Mouse (Mus musculus) embryonic facial prominence, embryonic 11.5 days (tissue): ENCODE results near the gene Gdf5. TPM values are rescaled to one million over a fixed set of nuclear protein-coding genes. Genes with fewer than 3 reads are reported as not detected.

Experiments
- ATAC-seq: fragments of 200-750 bp; cut with Nextera tagmentation; replicated peaks from 2 replicates; pipeline ENCODE4 v1.8.0; 2017; ENCODE audit warnings: low read depth; ENCODE audit not compliant: insufficient number of reproducible peaks, low FRiP score, low TSS enrichment
- DNase-seq: peaks from one replicate; pipeline ENCODE4 v3.0.0-alpha.2; 2015; ENCODE audit warnings: low spot score
- H3K27ac ChIP-seq: fragments of 300-500 bp; sonication (generic); replicated peaks from 2 replicates; pipeline ENCODE4 v1.5.1; 2014; ENCODE audit warnings: mild to moderate bottlenecking, low read depth, low read length, control low read depth
- H3K27me3 ChIP-seq: fragments of 300-500 bp; sonication (generic); 2 replicates; pipeline ENCODE4 v1.6.1; 2014; ENCODE audit warnings: mild to moderate bottlenecking, low read length, moderate library complexity, mixed read lengths; ENCODE audit not compliant: control insufficient read depth, insufficient read depth
- H3K36me3 ChIP-seq: fragments of 300-500 bp; sonication (generic); replicated peaks from 2 replicates; pipeline ENCODE4 v1.6.1; 2014; ENCODE audit warnings: low read depth, mild to moderate bottlenecking, low read length, moderate library complexity, mixed read lengths; ENCODE audit not compliant: control insufficient read depth, insufficient read depth
- H3K4me1 ChIP-seq: fragments of 300-500 bp; sonication (generic); 2 replicates; pipeline ENCODE4 v1.6.1; 2014; ENCODE audit warnings: low read length, mixed read lengths; ENCODE audit not compliant: control insufficient read depth, insufficient read depth
- H3K4me2 ChIP-seq: fragments of 300-500 bp; sonication (generic); 2 replicates; pipeline ENCODE4 v1.6.1; 2014; ENCODE audit warnings: low read depth, mild to moderate bottlenecking, control low read depth, low read length, moderate library complexity
- H3K4me3 ChIP-seq: fragments of 300-500 bp; sonication (generic); 2 replicates; pipeline ENCODE4 v1.5.1; 2014; ENCODE audit warnings: low read depth, low read length, control low read depth
- H3K9ac ChIP-seq: fragments of 300-500 bp; sonication (generic); replicated peaks from 2 replicates; pipeline ENCODE4 v1.6.1; 2014; ENCODE audit warnings: mild to moderate bottlenecking, control low read depth, low read length
- H3K9me3 ChIP-seq: fragments of 300-500 bp; sonication (generic); replicated peaks from 2 replicates; pipeline ENCODE4 v1.6.1; 2016; ENCODE audit warnings: mild to moderate bottlenecking, low read length, inconsistent platforms, mixed read lengths; ENCODE audit not compliant: control insufficient read depth
- WGBS: fragments of 180-500 bp; shearing (Covaris S2); extraction: QIAGEN DNeasy Blood & Tissue Kit; methylation state at CpG from one replicate; pipeline ENCODE4 v1.1.7; 2014; 5-methylcytosine and 5-hydroxymethylcytosine counted together
- polyA plus RNA-seq: library from polyadenylated mRNA; unstranded; fragments of >200 nt; fragmentation: Nextera tagmentation; extraction: Ambion mirVana; gene quantifications from 2 replicates; pipeline ENCODE4 v1.2.1, GENCODE M21; 2014

The Gdf5 gene
- polyA plus RNA-seq, 1 experiment from 2014 or later, result 3.2 TPM

DNA sequence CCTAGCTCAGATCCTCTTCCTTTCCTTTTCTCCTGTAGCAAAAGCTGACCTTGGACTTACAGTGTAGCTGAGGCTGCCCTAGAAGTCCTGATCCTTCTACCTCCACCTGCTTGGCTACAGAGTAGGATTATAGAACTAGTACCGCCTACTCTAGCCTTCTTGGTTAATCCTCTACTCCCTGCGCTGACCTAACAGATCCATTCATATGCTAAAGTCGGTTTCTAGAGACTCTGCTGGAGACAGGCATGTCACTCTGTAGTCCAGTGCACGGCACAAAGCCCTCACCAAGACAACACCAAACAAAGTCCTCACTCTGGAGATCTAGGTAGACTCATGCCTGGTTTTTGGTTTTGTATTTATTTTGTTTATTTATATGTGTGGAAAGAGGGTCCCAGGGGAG lies 1.3 kb upstream of the Gdf5 start:
- H3K36me3 ChIP-seq, result no peaks in the 10 kb centered on the region
- WGBS, result 18% methylated on average over 4 of the region's 4 CpGs
- 0 out of 2 replicates have a peak overlapping the region, but pooled peaks have one; percentile 3 for H3K9ac ChIP-seq
- H3K27ac ChIP-seq, result no peak overlapping the region
- H3K4me3 ChIP-seq, result no peak overlapping the region
- H3K27me3 ChIP-seq, result no peaks in the 10 kb centered on the region
- no peak overlapping the region for H3K4me2 ChIP-seq
- H3K4me1 ChIP-seq, result peaks cover 13% of the 10 kb centered on the region; the same call in 1 of the 2 replicates
- DNase-seq (no peak), ATAC-seq (no peak)
- H3K9me3 ChIP-seq, result no peaks in the 10 kb centered on the region

DNA sequence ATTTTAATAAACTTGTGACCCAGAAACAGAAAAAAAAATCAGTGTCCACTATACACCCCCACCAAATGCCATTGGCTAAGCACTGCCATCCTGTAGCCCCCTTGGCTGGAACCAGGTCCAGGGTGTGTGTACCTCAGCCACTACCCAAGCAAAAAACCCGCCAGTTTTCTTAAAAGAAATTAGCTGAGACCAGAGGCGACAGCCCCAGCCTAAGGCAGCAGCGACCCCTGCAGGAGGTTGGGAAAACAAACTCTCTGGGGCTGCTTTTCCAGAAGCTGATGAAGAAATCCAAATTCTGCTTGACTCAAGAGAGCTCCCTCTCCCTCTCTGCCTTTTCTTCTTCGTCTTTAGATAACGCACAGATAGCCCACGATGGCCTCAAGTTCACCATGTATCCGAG lies 902 bp upstream of the Gdf5 start:
- DNase-seq, result peak; percentile 86
- H3K4me2 ChIP-seq, result no peak overlapping the region
- no peaks in the 10 kb centered on the region for H3K36me3 ChIP-seq
- H3K9ac ChIP-seq, result 0 out of 2 replicates have a peak overlapping the region, but pooled peaks have one; percentile 3
- no peak; the same call in 1 of the 2 replicates for ATAC-seq
- no peak overlapping the region for H3K27ac ChIP-seq
- no peaks in the 10 kb centered on the region for H3K9me3 ChIP-seq
- WGBS, result 1% methylated on average over 7 of the region's 7 CpGs
- no peak overlapping the region for H3K4me3 ChIP-seq
- H3K27me3 ChIP-seq, result no peaks in the 10 kb centered on the region
- peaks cover 13% of the 10 kb centered on the region; the same call in 1 of the 2 replicates for H3K4me1 ChIP-seq

DNA sequence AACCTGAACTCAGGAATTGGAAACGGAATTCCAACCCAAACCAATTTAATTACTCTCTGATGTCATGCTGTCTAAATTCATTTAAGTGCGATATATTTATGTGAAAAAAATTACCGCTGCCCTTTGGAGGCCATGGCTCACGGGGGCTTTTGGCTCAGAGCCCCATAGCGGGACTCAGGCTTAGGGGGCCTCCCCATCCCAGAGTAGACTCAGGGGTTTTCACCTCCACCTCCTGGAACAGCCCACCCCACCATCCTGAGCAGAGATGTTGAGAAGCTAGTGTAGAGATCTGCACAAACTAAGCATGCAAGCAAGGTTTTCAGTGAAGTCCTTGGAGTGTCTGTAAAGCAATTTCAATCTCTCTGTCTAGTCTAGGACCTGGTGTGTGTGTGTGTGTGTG lies 413 bp upstream of the Gdf5 start:
- Histone ChIP-seq H3K4me3 (no peak overlapping the region), H3K4me1 (peaks cover 13% of the 10 kb centered on the region; the same call in 1 of the 2 replicates), H3K36me3 (no peaks in the 10 kb centered on the region), H3K27me3 (no peaks in the 10 kb centered on the region), H3K4me2 (no peak overlapping the region), H3K9me3 (no peaks in the 10 kb centered on the region), H3K9ac (no peak overlapping the region), H3K27ac (no peak overlapping the region)
- WGBS, result 45% methylated on average over 5 of the region's 5 CpGs
- DNase-seq, result peak; percentile 61
- ATAC-seq, result no peak

DNA sequence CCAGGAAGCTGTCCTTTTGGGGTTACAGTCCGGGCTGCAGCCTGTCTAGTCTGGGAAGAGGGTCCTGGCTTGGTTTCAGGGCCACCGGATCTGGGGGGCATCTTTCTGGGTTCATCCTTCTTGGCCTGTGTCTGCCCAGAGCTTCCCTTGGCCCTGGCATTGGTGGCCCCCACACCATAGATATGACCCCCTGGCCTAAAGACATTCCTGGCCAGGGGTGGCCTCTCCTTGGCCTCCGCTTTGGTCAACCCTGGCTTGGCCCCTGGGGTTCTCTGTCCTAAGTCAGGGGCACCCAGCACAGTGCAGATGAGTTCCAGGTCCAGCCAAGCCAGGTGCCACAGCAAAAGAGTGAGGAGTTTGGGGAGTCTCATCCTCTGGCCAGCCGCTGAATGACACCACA lies 482 bp downstream of the Gdf5 start:
- peaks cover 10% of the 10 kb centered on the region; the same call in 1 of the 2 replicates for H3K4me1 ChIP-seq
- H3K36me3 ChIP-seq, result no peaks in the 10 kb centered on the region
- H3K9ac ChIP-seq, result no peak overlapping the region
- 0 out of 2 replicates have a peak overlapping the region, but pooled peaks have one; percentile 47 for H3K27ac ChIP-seq
- ATAC-seq, result no peak
- no peaks in the 10 kb centered on the region for H3K9me3 ChIP-seq
- H3K4me2 ChIP-seq, result peak overlapping the region; percentile 17; the same call in 1 of the 2 replicates
- no peaks in the 10 kb centered on the region for H3K27me3 ChIP-seq
- H3K4me3 ChIP-seq, result no peak overlapping the region
- no peak for DNase-seq
- 77% methylated on average over 4 of the region's 4 CpGs for WGBS

DNA sequence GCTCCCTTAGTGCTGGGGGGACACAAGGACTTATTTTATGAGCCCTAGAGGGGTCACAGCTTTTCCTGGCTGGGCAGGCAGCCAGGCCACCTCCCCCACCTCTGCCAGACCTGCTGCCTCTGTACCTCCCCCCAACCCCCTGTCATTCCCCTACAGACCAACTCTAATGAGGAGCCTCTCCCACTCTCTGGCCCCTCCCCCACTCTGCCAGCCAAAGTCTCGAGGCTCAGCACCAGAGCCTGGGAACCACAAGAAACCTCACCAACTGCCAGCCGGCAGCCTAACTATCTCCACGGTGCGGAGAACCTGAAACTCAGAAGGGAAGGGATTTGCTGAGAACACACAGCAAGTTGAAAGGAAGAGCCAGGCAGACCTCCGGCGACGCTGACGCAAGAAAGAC lies 1.7 kb downstream of the Gdf5 start:
- H3K9me3 ChIP-seq, result no peaks in the 10 kb centered on the region
- H3K4me2 ChIP-seq, result peak overlapping the region; percentile 28
- H3K36me3 ChIP-seq, result no peaks in the 10 kb centered on the region
- no peak overlapping the region for H3K27ac ChIP-seq
- H3K9ac ChIP-seq, result no peak overlapping the region; the same call in 1 of the 2 replicates
- ATAC-seq (no peak), DNase-seq (peak; percentile 62)
- no peak overlapping the region for H3K4me3 ChIP-seq
- H3K27me3 ChIP-seq, result no peaks in the 10 kb centered on the region
- WGBS, result 1% methylated on average over 8 of the region's 8 CpGs
- peaks cover 3% of the 10 kb centered on the region; the same call in 1 of the 2 replicates for H3K4me1 ChIP-seq

DNA sequence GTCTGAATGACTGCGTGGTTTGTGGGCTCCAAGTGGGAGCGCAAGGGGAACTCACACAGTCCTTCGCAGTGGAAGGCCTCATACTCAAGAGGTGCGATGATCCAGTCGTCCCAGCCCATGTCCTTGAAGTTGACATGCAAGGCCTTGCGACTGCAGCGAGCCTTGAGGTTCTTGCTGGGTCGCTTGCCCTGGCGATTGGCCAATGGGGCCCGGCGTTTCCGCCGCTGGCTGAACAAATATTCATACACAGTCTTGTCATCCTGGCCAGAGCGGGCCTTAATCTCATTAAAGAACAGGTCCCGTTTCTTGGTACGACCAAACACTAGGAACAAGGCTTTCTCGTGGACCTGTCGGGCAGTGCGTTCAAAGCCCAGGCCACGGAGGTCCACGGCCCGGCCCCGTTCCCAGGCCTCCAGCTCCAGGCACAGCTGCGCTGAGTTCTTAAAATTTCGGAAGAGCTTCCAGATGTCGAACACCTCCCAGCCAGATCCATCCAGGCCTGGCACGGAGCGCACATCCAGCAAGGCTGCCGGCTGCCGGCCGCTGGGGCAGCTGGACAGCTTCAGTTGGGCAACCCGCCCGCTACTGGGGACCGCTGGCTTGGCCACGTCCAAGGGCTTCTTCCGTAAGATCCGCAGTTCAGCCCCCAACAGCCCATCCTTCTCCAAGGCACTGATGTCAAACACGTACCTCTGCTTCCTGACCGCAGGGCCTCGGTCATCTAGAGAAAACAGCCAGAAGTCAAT lies 3.3 kb downstream of the Gdf5 start:
- Histone ChIP-seq H3K9ac (no peak overlapping the region), H3K27ac (no peak overlapping the region), H3K4me2 (no peak overlapping the region), H3K27me3 (no peaks in the 10 kb centered on the region), H3K9me3 (no peaks in the 10 kb centered on the region), H3K4me3 (no peak overlapping the region), H3K36me3 (no peaks in the 10 kb centered on the region), H3K4me1 (peaks cover 3% of the 10 kb centered on the region; the same call in 1 of the 2 replicates)
- ATAC-seq (no peak), DNase-seq (no peak)
- WGBS, result 79% methylated on average over 40 of the region's 40 CpGs

DNA sequence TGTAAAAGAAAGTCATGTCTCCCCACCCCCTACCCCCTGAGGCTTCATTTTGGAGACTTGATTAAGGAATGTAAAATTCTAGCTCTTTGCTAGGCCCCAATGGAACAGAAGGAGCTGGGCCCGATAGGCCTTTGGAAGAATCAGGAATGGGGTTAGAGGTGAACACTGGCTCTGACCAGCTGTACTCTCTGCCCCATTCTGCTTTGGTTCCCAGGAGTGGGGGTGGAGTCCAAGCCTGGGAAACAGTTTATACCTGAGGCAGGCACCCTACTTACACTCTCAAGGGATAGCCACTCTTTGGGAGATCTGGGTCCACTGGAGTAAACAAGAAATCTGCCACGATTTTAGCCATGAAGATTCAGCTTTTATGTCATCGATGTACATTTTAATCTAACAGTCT lies 4.5 kb downstream of the Gdf5 start, which contains the start of gene Gm15557:
Gene Gm15557, plus strand, starts transcription at position 48 of the 400 bp plus-strand sequence.
- Histone ChIP-seq H3K9me3 (no peaks in the 10 kb centered on the region), H3K27me3 (no peaks in the 10 kb centered on the region), H3K4me2 (no peak within 1 kb of the TSS), H3K36me3 (no peaks in the 10 kb centered on the region), H3K4me3 (no peak within 1 kb of the TSS), H3K4me1 (peaks cover 3% of the 10 kb centered on the region; the same call in 1 of the 2 replicates), H3K27ac (no peak within 1 kb of the TSS), H3K9ac (no peak within 1 kb of the TSS)
- ATAC-seq (no peak), DNase-seq (no peak)
- 82% methylated on average over 3 of the region's 3 CpGs for WGBS

DNA sequence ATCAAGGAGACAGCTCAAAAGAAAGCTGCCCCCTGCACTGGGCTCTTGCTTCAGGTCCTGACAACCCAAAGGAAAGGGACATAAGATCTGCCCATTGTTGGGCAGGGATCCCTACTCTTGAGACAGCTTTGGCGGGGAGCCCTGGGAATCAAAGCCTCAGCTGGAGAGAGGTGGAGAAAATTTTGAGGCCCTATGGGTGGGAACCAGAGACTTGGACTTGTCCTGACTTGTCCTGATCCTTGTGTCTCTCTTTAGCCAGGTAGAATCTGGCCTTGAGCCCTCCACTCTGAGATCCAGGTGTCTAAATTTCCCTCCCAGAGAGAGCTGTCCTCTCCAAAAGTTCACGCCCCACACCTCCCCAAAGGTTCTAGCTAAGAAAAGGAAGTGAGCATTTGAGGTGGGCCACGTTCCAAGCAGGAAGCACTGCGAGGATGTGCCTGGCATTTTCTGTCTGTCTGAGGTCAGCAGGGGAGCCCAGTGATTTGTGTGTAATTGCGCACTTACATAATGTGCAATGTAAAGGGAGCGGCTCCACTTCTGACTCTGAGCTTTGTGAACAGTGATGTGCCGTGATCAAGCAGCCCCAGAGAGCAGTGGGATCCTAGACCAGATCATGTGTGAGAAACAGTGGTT lies 5.2 kb downstream of the Gdf5 start:
- Histone ChIP-seq H3K27me3 (no peaks in the 10 kb centered on the region), H3K4me3 (no peak overlapping the region), H3K9me3 (no peaks in the 10 kb centered on the region), H3K27ac (no peak overlapping the region), H3K4me1 (peaks cover 3% of the 10 kb centered on the region; the same call in 1 of the 2 replicates), H3K36me3 (no peaks in the 10 kb centered on the region), H3K9ac (no peak overlapping the region), H3K4me2 (no peak overlapping the region)
- ATAC-seq, result no peak
- WGBS, result 68% methylated on average over 7 of the region's 7 CpGs
- no peak for DNase-seq
